Mouse (Mus musculus) heart, postnatal 0 days (tissue): ENCODE results near the gene Mastl.

Experiments used
- CTCF ChIP-seq: IDR thresholded peaks from 2 replicates; pipeline ENCODE4 v1.5.1; 2016; ENCODE audit warnings: antibody characterized with exemption, control low read depth, low read depth
- EP300 ChIP-seq: IDR thresholded peaks from 2 replicates; pipeline ENCODE4 v1.6.1; 2016; ENCODE audit warnings: antibody characterized with exemption, low read depth

GRCm38 (mm10) chr2:23078588-23078987, 77.2 kb downstream of the Mastl start:
- TF ChIP-seq CTCF (no peak), EP300 (no peak)
